Mouse (Mus musculus) MEL (cell line): Measurements from ENCODE around the gene Klf6. TPM values are rescaled to one million over a fixed set of nuclear protein-coding genes. Genes with fewer than 3 reads are reported as not detected.

Source experiments
- DNase-seq: peaks from one replicate; pipeline ENCODE4 v3.0.0; 2011; ENCODE audit warnings: low read depth, low spot score
- H3K27ac ChIP-seq: 2 replicates; pipeline ENCODE4 v1.5.1; 2012; ENCODE audit warnings: low read depth, mild to moderate bottlenecking, control low read depth, low read length, moderate library complexity; ENCODE audit not compliant: control insufficient read depth
- H3K27me3 ChIP-seq, 2 experiments: fragments of 150-350 bp in 1 of 2; sonication (generic) in 1 of 2; 2 replicates each; pipeline ENCODE4 v1.6.1; 2012; ENCODE audit warnings: low read length in 2 of 2, mild to moderate bottlenecking in 2 of 2, improper control_type of control experiment in 1 of 2, moderate library complexity in 1 of 2; ENCODE audit not compliant: insufficient read depth in 2 of 2, control insufficient read depth in 1 of 2
- H3K36me3 ChIP-seq, 2 experiments: 2 replicates each; pipeline ENCODE4 v1.6.1; 2012 to 2014; ENCODE audit warnings: low read length in 2 of 2, improper control_type of control experiment in 1 of 2, inconsistent platforms in 1 of 2, mild to moderate bottlenecking in 1 of 2; ENCODE audit not compliant: insufficient read depth in 2 of 2, control insufficient read depth in 1 of 2
- H3K4me1 ChIP-seq, 2 experiments: fragments of 150-350 bp in 1 of 2; sonication (generic) in 1 of 2; 2 replicates each; pipeline ENCODE4 v1.6.1; 2012; ENCODE audit warnings: low read length in 2 of 2, improper control_type of control experiment in 1 of 2, mild to moderate bottlenecking in 1 of 2; ENCODE audit not compliant: insufficient read depth in 2 of 2, control insufficient read depth in 1 of 2
- H3K4me3 ChIP-seq, 2 experiments: fragments of 150-350 bp in 1 of 2; sonication (generic) in 1 of 2; 2 replicates each; pipeline ENCODE4 v1.5.1; 2012; ENCODE audit warnings: low read depth in 2 of 2, low read length in 2 of 2, mild to moderate bottlenecking in 2 of 2, moderate library complexity in 2 of 2, control low read depth in 1 of 2, improper control_type of control experiment in 1 of 2; ENCODE audit not compliant: control insufficient read depth in 1 of 2, insufficient read depth in 1 of 2
- H3K79me2 ChIP-seq: 2 replicates; pipeline ENCODE4 v1.6.1; 2012; ENCODE audit warnings: mild to moderate bottlenecking, low read length, moderate library complexity; ENCODE audit not compliant: control insufficient read depth, poor library complexity, insufficient read depth
- H3K9ac ChIP-seq: 2 replicates; pipeline ENCODE4 v1.6.1; 2012; ENCODE audit warnings: low read depth, mild to moderate bottlenecking, control low read depth, low read length, moderate library complexity; ENCODE audit not compliant: control insufficient read depth, poor library complexity, severe bottlenecking
- H3K9me3 ChIP-seq: fragments of 150-350 bp; sonication (generic); replicated peaks from 2 replicates; pipeline ENCODE4 v1.6.1; 2012; ENCODE audit warnings: mild to moderate bottlenecking, low read length, improper control_type of control experiment, moderate library complexity; ENCODE audit not compliant: insufficient read depth
- BHLHE40 ChIP-seq: IDR thresholded peaks from 2 replicates; pipeline ENCODE4 v1.6.1; 2012; ENCODE audit warnings: low read depth, mild to moderate bottlenecking, inconsistent platforms, low read length, improper control_type of control experiment, borderline replicate concordance
- CHD2 ChIP-seq: IDR thresholded peaks from 2 replicates; pipeline ENCODE4 v1.6.1; 2011; ENCODE audit warnings: low read length, improper control_type of control experiment
- CTCF ChIP-seq, 3 experiments: IDR thresholded peaks in 2 of 3; conservative IDR thresholded peaks in 1 of 3; 2 replicates each; pipeline ENCODE4 v1.5.1; 2011 to 2012; ENCODE audit warnings: low read length in 3 of 3, low read depth in 2 of 3, mild to moderate bottlenecking in 2 of 3, improper control_type of control experiment in 1 of 3, inconsistent platforms in 1 of 3, mixed read lengths in 1 of 3, moderate library complexity in 1 of 3; ENCODE audit not compliant: control insufficient read depth in 1 of 3, insufficient read depth in 1 of 3, poor library complexity in 1 of 3, severe bottlenecking in 1 of 3
- ELF1 ChIP-seq: IDR thresholded peaks from 2 replicates; pipeline ENCODE4 v1.6.1; 2014; ENCODE audit warnings: low read depth, mild to moderate bottlenecking, inconsistent platforms, low read length, improper control_type of control experiment, moderate library complexity
- ETS1 ChIP-seq: IDR thresholded peaks from 2 replicates; pipeline ENCODE4 v1.6.1; 2012; ENCODE audit warnings: low read depth, mild to moderate bottlenecking, inconsistent platforms, low read length, improper control_type of control experiment, moderate library complexity
- KAT2A ChIP-seq: conservative IDR thresholded peaks from 2 replicates; pipeline ENCODE4 v1.6.1; 2012; ENCODE audit warnings: low read depth, low read length, improper control_type of control experiment, inconsistent platforms
- MAFK ChIP-seq: IDR thresholded peaks from 2 replicates; pipeline ENCODE4 v1.6.1; 2011; ENCODE audit warnings: low read depth, mild to moderate bottlenecking, low read length, improper control_type of control experiment, borderline replicate concordance
- MEF2A ChIP-seq: IDR thresholded peaks from 2 replicates; pipeline ENCODE4 v1.6.1; 2014; ENCODE audit warnings: low read depth, mild to moderate bottlenecking, inconsistent platforms, low read length, improper control_type of control experiment; ENCODE audit not compliant: poor library complexity, insufficient replicate concordance, severe bottlenecking; ENCODE audit errors: extremely low read depth
- NRF1 ChIP-seq: IDR thresholded peaks from 2 replicates; pipeline ENCODE4 v1.6.1; 2014; ENCODE audit warnings: low read depth, mild to moderate bottlenecking, inconsistent platforms, low read length, improper control_type of control experiment, moderate library complexity; ENCODE audit not compliant: poor library complexity, insufficient read depth, severe bottlenecking
- RAD21 ChIP-seq: IDR thresholded peaks from 2 replicates; pipeline ENCODE4 v1.6.1; 2011; ENCODE audit warnings: mild to moderate bottlenecking, low read depth, low read length, improper control_type of control experiment
- TAL1 ChIP-seq: IDR thresholded peaks from 2 replicates; pipeline ENCODE4 v1.6.1; 2012; ENCODE audit warnings: mild to moderate bottlenecking, inconsistent platforms, low read length, moderate library complexity, mixed read lengths
- TBP ChIP-seq: IDR thresholded peaks from 2 replicates; pipeline ENCODE4 v1.8.0; 2011; ENCODE audit warnings: low read depth, low read length, improper control_type of control experiment
- USF2 ChIP-seq, 2 experiments: IDR thresholded peaks; 2 replicates each; pipeline ENCODE4 v1.6.1; 2011 to 2012; ENCODE audit warnings: improper control_type of control experiment in 2 of 2, low read length in 2 of 2, borderline replicate concordance in 1 of 2, inconsistent platforms in 1 of 2, low read depth in 1 of 2, mild to moderate bottlenecking in 1 of 2; ENCODE audit not compliant: insufficient read depth in 1 of 2
- ZC3H11A ChIP-seq: IDR thresholded peaks from 2 replicates; pipeline ENCODE4 v1.6.1; 2012; ENCODE audit warnings: low read depth, mild to moderate bottlenecking, inconsistent platforms, low read length, improper control_type of control experiment
- ZMIZ1 ChIP-seq: IDR thresholded peaks from 2 replicates; pipeline ENCODE4 v1.6.1; 2012; ENCODE audit warnings: low read depth, mild to moderate bottlenecking, inconsistent platforms, low read length, improper control_type of control experiment, moderate library complexity
- ZNF384 ChIP-seq: IDR thresholded peaks from 2 replicates; pipeline ENCODE4 v1.6.1; 2012; ENCODE audit warnings: low read depth, mild to moderate bottlenecking, inconsistent platforms, low read length, improper control_type of control experiment
- polyA plus RNA-seq, 2 experiments: library from polyadenylated mRNA; stranded (reverse) in 1 of 2; unstranded in 1 of 2; fragments of >175 nt in 1 of 2; fragments of >200 nt in 1 of 2; gene quantifications; 2 replicates each; pipeline versions ENCODE4 v1.2.1 to v1.2.4; 2012; ENCODE audit warnings: low replicate concordance in 2 of 2, low read depth in 1 of 2; ENCODE audit not compliant: insufficient read length in 2 of 2, insufficient read depth in 1 of 2, missing spikeins in 1 of 2
- total RNA-seq: library from RNA; depleted of rRNA; stranded (reverse); fragments of 300-350 nt; gene quantifications from 2 replicates; pipeline ENCODE4 v1.2.3, GENCODE M21; 2012

Gene Klf6
- total and polyA plus RNA-seq, 3 experiments: 2.0 to 4.6 TPM; not detected in 1

GRCm38 (mm10) chr13:5823150-5823549 lies 38.1 kb upstream of the Klf6 start:
- Histone ChIP-seq H3K4me3 (no peak overlapping the region), H3K9me3 (no peaks in the 10 kb centered on the region), H3K27ac (no peak overlapping the region), H3K79me2 (no peaks in the 10 kb centered on the region), H3K9ac (no peak overlapping the region), H3K36me3 (no peaks in the 10 kb centered on the region), H3K4me1 (no peaks in the 10 kb centered on the region)
- DNase-seq: no peak
- TF ChIP-seq ZMIZ1 (no peak), CTCF (IDR thresholded peaks at IDR 0.05 in 2 of 3, conservative IDR thresholded peaks at IDR 0.05 in 1 of 3; ENCODE audit: control insufficient read depth in 1 of 3, insufficient read depth in 1 of 3, low read depth in 2 of 3, low read length in 3 of 3, poor library complexity in 1 of 3, severe bottlenecking in 1 of 3) (no peak), TAL1 (no peak), MEF2A (no peak), ZNF384 (no peak), NRF1 (no peak), CHD2 (no peak)
- TF ChIP-seq, all 39 proteins: peak for 0
- peaks cover 0 to 3% of the 10 kb centered on the region in 2 experiments; a peak in 1 of 4 replicates for H3K27me3 ChIP-seq

GRCm38 (mm10) chr13:5824189-5824815 lies 37.0 kb upstream of the Klf6 start:
- no peak overlapping the region for H3K4me3 ChIP-seq
- no peaks in the 10 kb centered on the region for H3K4me1 ChIP-seq
- H3K36me3 ChIP-seq: no peaks in the 10 kb centered on the region
- H3K9ac ChIP-seq: no peak overlapping the region
- no peaks in the 10 kb centered on the region for H3K9me3 ChIP-seq
- DNase-seq: no peak
- H3K79me2 ChIP-seq: no peaks in the 10 kb centered on the region
- peaks cover 0 to 4% of the 10 kb centered on the region in 2 experiments; a peak in 2 of 4 replicates for H3K27me3 ChIP-seq
- TF ChIP-seq MAFK (no peak), BHLHE40 (no peak), TBP (no peak), CTCF (IDR thresholded peaks at IDR 0.05 in 2 of 3, conservative IDR thresholded peaks at IDR 0.05 in 1 of 3; ENCODE audit: control insufficient read depth in 1 of 3, insufficient read depth in 1 of 3, low read depth in 2 of 3, low read length in 3 of 3, poor library complexity in 1 of 3, severe bottlenecking in 1 of 3) (no peak), ELF1 (no peak)
- no peak overlapping the region for H3K27ac ChIP-seq

DNA sequence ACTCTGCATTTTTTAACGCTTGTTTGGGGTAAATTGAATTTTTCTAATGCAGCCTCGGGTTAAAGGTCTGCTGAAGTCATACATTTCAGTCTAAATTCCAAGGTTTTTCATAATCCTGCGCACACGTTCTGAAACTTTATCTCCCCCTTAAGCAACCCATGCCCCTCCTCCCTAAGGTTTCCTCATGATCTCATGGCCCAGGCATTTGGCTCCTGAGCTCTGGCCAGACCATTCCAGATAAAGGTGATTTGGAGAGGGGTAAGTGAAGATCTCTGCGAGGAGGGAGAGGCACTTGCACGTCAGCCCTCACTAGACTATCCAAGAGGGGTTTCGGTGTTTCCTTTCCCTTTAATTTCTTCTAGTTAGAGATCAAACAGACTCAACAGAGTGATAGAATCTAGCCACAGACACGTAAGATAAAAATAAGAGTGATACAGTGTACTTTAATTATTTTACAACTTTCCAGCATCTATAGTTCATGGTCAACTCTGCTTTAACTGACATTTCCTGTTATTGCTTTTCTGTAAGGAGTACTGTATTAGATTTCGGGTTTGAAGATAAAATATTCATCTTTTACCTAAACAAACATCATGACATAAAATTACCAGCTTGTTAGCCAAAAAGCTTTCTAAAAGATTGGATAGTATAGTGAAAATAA lies 35.0 kb upstream of the Klf6 start:
- Histone ChIP-seq H3K4me3 (no peak overlapping the region), H3K4me1 (no peaks in the 10 kb centered on the region), H3K27ac (no peak overlapping the region)
- TF ChIP-seq ZC3H11A (no peak), TBP (no peak), ETS1 (no peak), MEF2A (no peak), USF2 (IDR thresholded peaks at IDR 0.05; ENCODE audit: borderline replicate concordance in 1 of 2, insufficient read depth in 1 of 2, low read depth in 1 of 2, low read length in 2 of 2) (no peak), RAD21 (no peak), ZMIZ1 (no peak), CHD2 (no peak), KAT2A (no peak), NRF1 (no peak)
- TF ChIP-seq, all 39 proteins: peak for 0
- no peak for DNase-seq
- H3K9me3 ChIP-seq: no peaks in the 10 kb centered on the region
- H3K36me3 ChIP-seq: no peaks in the 10 kb centered on the region
- no peaks in the 10 kb centered on the region for H3K79me2 ChIP-seq
- H3K9ac ChIP-seq: no peak overlapping the region
- peaks cover 3 to 6% of the 10 kb centered on the region in 2 experiments for H3K27me3 ChIP-seq
